Mouse (Mus musculus) intestine, embryonic 14.5 days (tissue): Measurements from ENCODE around the gene Miga1. TPM values are rescaled to one million over a fixed set of nuclear protein-coding genes. Genes with fewer than 3 reads are reported as not detected.
A peak's percentile ranks its signal among the peaks of the same experiment; 100 is the strongest.
"Not testable (repeated sequence)": the region's sequence is repeated elsewhere in the genome, so short reads cannot be mapped to it uniquely, and the experiment has no call there.

Experiments
- ATAC-seq: fragments of 200-750 bp; cut with Nextera tagmentation; replicated peaks from 2 replicates; pipeline ENCODE4 v1.8.0; 2017; ENCODE audit warnings: low read depth, moderate number of reproducible peaks, moderate TSS enrichment, moderate library complexity; ENCODE audit not compliant: low FRiP score, low TSS enrichment
- DNase-seq: peaks from one replicate; pipeline ENCODE4 v3.0.0-alpha.2; 2018; ENCODE audit warnings: low spot score
- H3K27ac ChIP-seq: fragments of 300-500 bp; sonication (generic); 2 replicates; pipeline ENCODE4 v1.5.1; 2014; ENCODE audit warnings: low read depth, mild to moderate bottlenecking, control low read depth
- H3K27me3 ChIP-seq: fragments of 300-500 bp; sonication (generic); replicated peaks from 2 replicates; pipeline ENCODE4 v1.6.1; 2014; ENCODE audit warnings: low read length, control low read depth; ENCODE audit not compliant: control insufficient read depth, insufficient read depth
- H3K36me3 ChIP-seq: fragments of 300-500 bp; sonication (generic); 2 replicates; pipeline ENCODE4 v1.6.1; 2014; ENCODE audit warnings: low read length, control low read depth; ENCODE audit not compliant: control insufficient read depth, insufficient read depth
- H3K4me1 ChIP-seq: fragments of 300-500 bp; sonication (generic); replicated peaks from 2 replicates; pipeline ENCODE4 v1.6.1; 2014; ENCODE audit warnings: low read length, control low read depth, mixed read lengths; ENCODE audit not compliant: control insufficient read depth, insufficient read depth
- H3K4me2 ChIP-seq: fragments of 300-500 bp; sonication (generic); 2 replicates; pipeline ENCODE4 v1.6.1; 2014; ENCODE audit warnings: low read length
- H3K4me3 ChIP-seq: fragments of 300-500 bp; sonication (generic); 2 replicates; pipeline ENCODE4 v1.5.1; 2014; ENCODE audit warnings: low read depth, low read length, control low read depth, mixed read lengths
- H3K9ac ChIP-seq: fragments of 300-500 bp; sonication (generic); 2 replicates; pipeline ENCODE4 v1.6.1; 2014; ENCODE audit warnings: mild to moderate bottlenecking, low read length
- H3K9me3 ChIP-seq: fragments of 300-500 bp; sonication (generic); 2 replicates; pipeline ENCODE4 v1.6.1; 2016; ENCODE audit warnings: low read length, control low read depth; ENCODE audit not compliant: control insufficient read depth
- WGBS: fragments of 180-500 bp; shearing (Covaris S2); extraction: QIAGEN DNeasy Blood & Tissue Kit; methylation state at CpG from one replicate; pipeline ENCODE4 v1.1.7; 2014; 5-methylcytosine and 5-hydroxymethylcytosine counted together
- polyA plus RNA-seq: library from polyadenylated mRNA; unstranded; fragments of >200 nt; fragmentation: Nextera tagmentation; extraction: Ambion mirVana; gene quantifications from 2 replicates; pipeline ENCODE4 v1.2.1, GENCODE M21; 2014

The Miga1 gene
- polyA plus RNA-seq, 1 experiment from 2014 or later, result 19.2 TPM

GRCm38 (mm10) chr3:152314666-152315065, 25.5 kb downstream of the Miga1 start:
- H3K9ac ChIP-seq, ATAC-seq, H3K4me1 ChIP-seq, H3K4me3 ChIP-seq, H3K9me3 ChIP-seq, DNase-seq, H3K4me2 ChIP-seq, H3K27me3 ChIP-seq, H3K27ac ChIP-seq: not testable (repeated sequence)
- 82% methylated on average over 14 of the region's 14 CpGs for WGBS
- H3K36me3 ChIP-seq, result peaks cover 17% of the 10 kb centered on the region; the same call in 1 of the 2 replicates

- Histone ChIP-seq H3K27ac (peak overlapping the region; percentile 88), H3K4me2 (no peak overlapping the region), H3K4me1 (peaks cover 19% of the 10 kb centered on the region), H3K9ac (0 out of 2 replicates have a peak overlapping the region, but pooled peaks have one; percentile 13), H3K9me3 (no peaks in the 10 kb centered on the region), H3K4me3 (no peak overlapping the region), H3K36me3 (peaks cover 17% of the 10 kb centered on the region; the same call in 1 of the 2 replicates), H3K27me3 (no peaks in the 10 kb centered on the region)
- 69% methylated on average over 9 of the region's 9 CpGs for WGBS
- ATAC-seq, result no peak
- no peak for DNase-seq
Observed at GRCm38 (mm10) chr3:152309250-152309645, 31.0 kb downstream of the Miga1 start.

- Histone ChIP-seq H3K9me3 (no peaks in the 10 kb centered on the region), H3K9ac (0 out of 2 replicates have a peak overlapping the region, but pooled peaks have one; percentile 13), H3K4me2 (no peak overlapping the region), H3K27me3 (no peaks in the 10 kb centered on the region), H3K4me3 (no peak overlapping the region), H3K4me1 (peaks cover 24% of the 10 kb centered on the region), H3K36me3 (peaks cover 17% of the 10 kb centered on the region; the same call in 1 of the 2 replicates), H3K27ac (peak overlapping the region; percentile 88)
- ATAC-seq (peak; percentile 87), DNase-seq (peak; percentile 71)
- WGBS, result 12% methylated on average over 10 of the region's 10 CpGs
Observed at GRCm38 (mm10) chr3:152308485-152309249, 31.5 kb downstream of the Miga1 start.

GRCm38 (mm10) chr3:152305971-152306370, 34.2 kb downstream of the Miga1 start:
- H3K9me3 ChIP-seq, result peaks cover 3% of the 10 kb centered on the region; the same call in 1 of the 2 replicates
- H3K36me3 ChIP-seq, result no peaks in the 10 kb centered on the region
- H3K27ac ChIP-seq, result no peak overlapping the region
- ATAC-seq (no peak), DNase-seq (no peak)
- peaks cover 29% of the 10 kb centered on the region for H3K4me1 ChIP-seq
- no peak overlapping the region for H3K4me3 ChIP-seq
- no peaks in the 10 kb centered on the region for H3K27me3 ChIP-seq
- WGBS, result 88% methylated on average over 4 of the region's 4 CpGs
- no peak overlapping the region for H3K9ac ChIP-seq
- no peak overlapping the region for H3K4me2 ChIP-seq

- no peak overlapping the region for H3K4me3 ChIP-seq
- H3K4me2 ChIP-seq, result no peak overlapping the region
- H3K4me1 ChIP-seq, result peaks cover 29% of the 10 kb centered on the region
- H3K9me3 ChIP-seq, result peaks cover 4% of the 10 kb centered on the region; the same call in 1 of the 2 replicates
- 60% methylated on average over 8 of the region's 8 CpGs for WGBS
- H3K9ac ChIP-seq, result no peak overlapping the region
- ATAC-seq, result no peak
- no peaks in the 10 kb centered on the region for H3K27me3 ChIP-seq
- H3K27ac ChIP-seq, result peak overlapping the region; percentile 64
- H3K36me3 ChIP-seq, result no peaks in the 10 kb centered on the region
- DNase-seq, result no peak
Observed at GRCm38 (mm10) chr3:152305080-152305479, 35.1 kb downstream of the Miga1 start.

GRCm38 (mm10) chr3:152304093-152304815, 36.0 kb downstream of the Miga1 start:
- H3K27me3 ChIP-seq, result no peaks in the 10 kb centered on the region
- H3K4me1 ChIP-seq, result peaks cover 22% of the 10 kb centered on the region
- H3K27ac ChIP-seq, result peak overlapping the region; percentile 64
- DNase-seq (no peak), ATAC-seq (no peak)
- peaks cover 4% of the 10 kb centered on the region; the same call in 1 of the 2 replicates for H3K9me3 ChIP-seq
- no peak overlapping the region for H3K4me2 ChIP-seq
- H3K4me3 ChIP-seq, result no peak overlapping the region
- 19% methylated on average over 6 of the region's 6 CpGs for WGBS
- no peaks in the 10 kb centered on the region for H3K36me3 ChIP-seq
- H3K9ac ChIP-seq, result no peak overlapping the region

- Histone ChIP-seq H3K9ac (no peak overlapping the region), H3K27me3 (no peaks in the 10 kb centered on the region), H3K27ac (0 out of 2 replicates have a peak overlapping the region, but pooled peaks have one; percentile 64), H3K4me1 (peaks cover 14% of the 10 kb centered on the region), H3K4me2 (no peak overlapping the region), H3K36me3 (no peaks in the 10 kb centered on the region), H3K4me3 (no peak overlapping the region), H3K9me3 (peaks cover 4% of the 10 kb centered on the region; the same call in 1 of the 2 replicates)
- WGBS, result 64% methylated on average over 9 of the region's 9 CpGs
- no peak for DNase-seq
- no peak for ATAC-seq
Observed at GRCm38 (mm10) chr3:152302991-152303390, 37.2 kb downstream of the Miga1 start.

- Histone ChIP-seq H3K27me3 (no peaks in the 10 kb centered on the region), H3K4me1 (peaks cover 14% of the 10 kb centered on the region), H3K36me3 (peaks cover 8% of the 10 kb centered on the region), H3K4me2 (no peak overlapping the region), H3K9ac (no peak overlapping the region), H3K4me3 (no peak overlapping the region), H3K9me3 (peaks cover 4% of the 10 kb centered on the region; the same call in 1 of the 2 replicates), H3K27ac (no peak overlapping the region; the same call in 1 of the 2 replicates)
- 84% methylated on average over 14 of the region's 14 CpGs for WGBS
- ATAC-seq (no peak), DNase-seq (no peak)
Observed at GRCm38 (mm10) chr3:152300376-152301337, 39.5 kb downstream of the Miga1 start.
